Mouse (Mus musculus): ENCODE measurements around the gene Efcab14. TPM values are rescaled to one million over a fixed set of nuclear protein-coding genes. Genes with fewer than 3 reads are reported as not detected.
A peak's percentile ranks its signal among the peaks of the same experiment; 100 is the strongest.

The Efcab14 gene
- total RNA-seq, 1 experiment from 2014 or later, result 49.6 TPM

DNA sequence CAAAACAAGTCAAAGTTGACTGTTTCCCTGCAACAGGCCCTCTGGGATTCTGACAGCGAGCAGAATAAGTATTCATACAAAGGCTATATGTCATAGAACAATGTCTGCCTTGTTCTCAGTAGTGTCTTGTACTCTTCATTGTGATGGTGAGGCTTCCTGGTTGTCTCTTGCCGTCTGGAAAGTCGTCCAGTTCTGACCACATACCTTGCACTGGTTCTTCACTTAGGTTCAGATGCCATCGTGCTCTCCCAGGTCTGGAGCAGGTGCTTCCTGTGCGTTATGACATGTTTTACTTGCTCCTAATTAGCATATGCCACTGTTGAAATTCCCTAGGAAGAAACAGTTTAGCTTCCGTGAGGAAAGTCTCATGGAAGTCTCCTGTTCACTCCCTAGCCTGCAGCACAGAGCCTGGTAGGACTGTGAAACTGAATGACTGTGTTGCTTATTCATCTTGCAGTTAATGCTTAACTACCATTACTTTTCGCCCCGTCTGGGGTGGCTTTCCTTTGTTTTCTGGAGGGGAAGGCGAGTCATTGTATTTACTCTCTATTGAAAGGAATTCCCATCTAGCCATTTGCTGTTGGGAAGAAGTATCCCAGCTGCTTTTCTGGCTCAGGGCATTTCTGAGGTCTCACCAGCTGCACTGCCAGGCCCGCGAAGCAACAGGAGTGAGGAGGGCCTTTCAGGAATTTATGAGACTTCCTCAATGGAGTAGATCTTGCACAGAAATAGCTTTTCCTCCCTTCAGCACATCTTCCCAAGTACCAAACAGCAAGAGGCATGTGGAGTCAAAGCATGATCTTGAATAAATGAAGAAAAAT lies 30.3 kb downstream of the Efcab14 start:
- no peak for ATAC-seq (ENCODE audit: extremely low read depth, insufficient number of reproducible peaks, low FRiP score, poor library complexity, severe bottlenecking)

DNA sequence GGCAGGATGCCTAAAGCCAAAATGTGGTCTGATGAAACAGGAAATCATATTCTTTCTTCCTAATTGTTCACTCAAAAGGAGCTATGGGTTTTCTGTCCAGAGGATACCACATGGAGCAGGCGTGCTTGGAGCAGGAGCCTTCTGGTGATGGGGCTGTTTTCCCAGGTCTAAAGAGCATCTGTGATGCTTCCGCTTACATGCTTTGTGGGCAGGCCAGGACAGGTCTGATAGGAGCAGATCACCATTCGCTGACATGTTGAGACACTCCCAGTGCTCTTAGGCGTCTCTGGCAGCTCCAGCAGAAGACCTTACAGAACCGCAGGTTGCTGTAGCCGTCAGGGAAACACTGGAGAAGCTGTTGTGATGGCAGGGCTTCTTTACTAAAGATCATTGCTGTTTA lies 37.5 kb downstream of the Efcab14 start:
- no peak for ATAC-seq (ENCODE audit: extremely low read depth, insufficient number of reproducible peaks, low FRiP score, poor library complexity, severe bottlenecking)

DNA sequence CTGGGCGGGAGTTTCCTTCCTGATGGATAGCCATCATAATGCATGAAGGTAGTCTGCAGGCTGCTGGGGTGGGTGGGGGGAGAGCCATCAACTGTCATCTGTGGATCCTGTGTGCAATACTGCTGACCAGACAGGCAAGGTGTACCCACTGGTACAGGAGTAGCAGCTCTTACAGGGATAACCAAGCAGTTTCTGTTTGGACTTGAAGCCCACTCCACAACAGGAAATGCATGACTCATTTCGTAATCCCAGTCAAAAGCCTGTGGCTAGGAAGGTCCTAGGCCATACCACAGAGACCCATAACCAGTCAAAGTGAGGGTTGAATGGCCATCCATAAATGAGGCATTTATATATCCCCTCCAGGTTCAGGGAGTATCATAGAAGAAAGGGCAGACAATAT lies 40.1 kb downstream of the Efcab14 start:
- ATAC-seq (ENCODE audit: extremely low read depth, insufficient number of reproducible peaks, low FRiP score, poor library complexity, severe bottlenecking), result no peak

DNA sequence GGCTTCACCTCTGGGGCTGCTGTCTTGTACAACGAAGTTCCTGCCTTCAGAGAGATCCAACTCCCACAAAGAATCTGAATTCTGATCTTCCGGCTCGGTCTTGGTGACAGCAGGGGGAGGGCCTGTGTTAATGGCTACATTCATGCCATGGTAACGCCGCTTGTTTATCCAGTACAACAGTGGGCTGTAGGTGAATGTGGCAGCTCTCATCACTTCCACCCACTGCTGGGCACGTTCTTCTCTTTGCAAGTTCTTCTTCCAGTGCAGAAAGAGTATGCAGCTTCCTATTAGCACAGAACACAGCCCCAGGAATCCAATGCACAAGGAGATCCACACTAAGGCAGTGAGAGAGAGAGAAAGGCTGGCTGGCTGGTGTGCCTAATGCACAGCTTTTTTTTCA lies 42.7 kb downstream of the Efcab14 start:
- ATAC-seq (ENCODE audit: extremely low read depth, insufficient number of reproducible peaks, low FRiP score, poor library complexity, severe bottlenecking), result no peak

DNA sequence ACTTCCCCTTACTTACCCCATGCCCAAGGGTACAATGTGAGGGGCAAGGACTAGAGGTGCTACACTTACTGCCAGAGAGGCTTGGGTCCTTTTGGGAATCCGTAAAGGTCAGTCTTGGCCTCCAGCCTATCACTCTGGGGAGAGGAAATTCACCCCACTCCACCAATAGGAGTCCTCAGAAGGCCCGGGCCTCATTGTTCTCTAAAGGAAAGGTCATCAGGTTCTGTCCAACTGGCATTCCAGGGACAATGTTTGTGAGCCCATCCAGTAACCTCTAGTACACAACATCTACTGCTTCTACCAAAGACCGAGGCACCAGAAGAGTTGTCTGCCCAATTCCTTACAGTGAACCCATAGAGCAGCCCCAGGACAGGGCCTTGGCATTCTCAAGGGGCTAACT lies 43.4 kb downstream of the Efcab14 start, which contains the start of gene Tex38:
Gene Tex38, minus strand, starts transcription at position 101 of the 400 bp plus-strand sequence.
- no peak for ATAC-seq (ENCODE audit: extremely low read depth, insufficient number of reproducible peaks, low FRiP score, poor library complexity, severe bottlenecking)

DNA sequence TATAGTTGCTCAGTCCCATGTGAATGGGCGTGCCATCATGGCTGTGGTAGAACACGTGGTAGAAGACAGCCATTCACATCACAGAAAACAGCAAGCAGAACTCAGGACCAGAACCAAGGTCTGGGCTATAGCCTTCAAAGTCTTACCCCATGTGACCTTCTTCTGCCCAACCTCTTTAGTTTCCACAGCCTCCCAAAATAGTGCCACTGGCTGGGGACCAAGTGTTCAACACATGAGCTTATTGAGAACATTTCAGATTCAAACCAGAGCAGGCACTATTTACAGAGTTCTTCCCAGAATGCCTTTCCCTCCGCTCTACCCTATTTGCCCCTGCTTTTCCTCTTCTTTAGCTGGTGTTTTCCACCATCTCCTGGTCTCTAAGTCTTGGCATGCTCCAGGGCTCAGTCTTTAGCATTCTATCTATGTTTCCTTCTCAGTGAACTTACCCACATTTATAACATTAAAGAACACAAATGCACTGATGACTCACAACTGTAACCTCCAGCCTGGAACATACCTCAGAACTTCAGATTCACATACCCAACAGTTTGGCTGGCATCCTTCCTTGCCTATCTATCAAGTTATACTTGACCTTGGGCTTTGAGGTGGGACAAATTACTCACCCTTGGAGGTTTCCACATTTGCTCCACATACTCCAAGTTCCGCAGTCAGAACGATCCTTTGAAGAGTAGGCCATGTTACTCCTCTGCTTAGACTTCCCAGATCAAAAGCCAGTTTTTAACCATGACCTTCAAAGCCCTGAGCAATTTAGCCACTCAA lies 44.7 kb downstream of the Efcab14 start:
- no peak for ATAC-seq (ENCODE audit: extremely low read depth, insufficient number of reproducible peaks, low FRiP score, poor library complexity, severe bottlenecking)

DNA sequence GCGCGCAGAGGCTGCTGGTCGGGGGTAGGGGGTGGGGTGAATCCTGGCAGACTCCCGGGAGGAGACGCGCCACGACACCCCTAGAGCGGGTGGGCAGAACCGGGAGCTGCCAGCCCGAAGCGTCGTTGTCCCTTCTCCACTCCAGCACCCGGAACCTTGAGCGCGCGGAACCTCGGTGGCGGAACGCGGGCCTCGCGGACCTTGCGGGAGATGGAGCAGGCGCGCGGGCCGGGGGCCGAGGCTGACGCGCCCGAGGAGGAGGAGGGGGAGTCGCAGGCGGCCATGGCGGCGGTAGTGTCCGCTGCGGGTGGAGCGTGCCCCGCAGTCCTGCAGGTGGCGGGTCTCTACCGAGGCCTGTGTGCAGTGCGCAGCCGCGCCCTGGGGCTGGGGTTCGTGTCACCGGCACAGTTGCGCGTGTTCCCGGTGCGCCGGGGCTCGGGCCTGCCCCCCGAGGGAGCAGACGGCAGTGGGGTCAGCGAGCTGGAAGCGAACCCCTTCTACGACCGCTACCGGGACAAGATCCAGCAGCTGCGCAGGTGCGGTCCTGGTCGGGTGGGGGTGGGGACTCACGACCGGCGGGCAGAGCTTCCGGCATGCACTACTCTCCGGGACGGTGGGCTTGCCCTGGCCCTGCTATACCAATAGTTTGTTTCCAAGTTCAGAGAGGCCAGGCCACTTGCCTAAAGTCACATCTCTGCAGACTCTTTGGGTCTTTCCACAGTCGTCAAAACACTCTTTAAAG lies 47.4 kb downstream of the Efcab14 start, which contains the start of gene Atpaf1:
Gene Atpaf1, plus strand, starts transcription at position 44 of the 742 bp plus-strand sequence.
- peak; percentile 54 for ATAC-seq (ENCODE audit: extremely low read depth, insufficient number of reproducible peaks, low FRiP score, poor library complexity, severe bottlenecking)

DNA sequence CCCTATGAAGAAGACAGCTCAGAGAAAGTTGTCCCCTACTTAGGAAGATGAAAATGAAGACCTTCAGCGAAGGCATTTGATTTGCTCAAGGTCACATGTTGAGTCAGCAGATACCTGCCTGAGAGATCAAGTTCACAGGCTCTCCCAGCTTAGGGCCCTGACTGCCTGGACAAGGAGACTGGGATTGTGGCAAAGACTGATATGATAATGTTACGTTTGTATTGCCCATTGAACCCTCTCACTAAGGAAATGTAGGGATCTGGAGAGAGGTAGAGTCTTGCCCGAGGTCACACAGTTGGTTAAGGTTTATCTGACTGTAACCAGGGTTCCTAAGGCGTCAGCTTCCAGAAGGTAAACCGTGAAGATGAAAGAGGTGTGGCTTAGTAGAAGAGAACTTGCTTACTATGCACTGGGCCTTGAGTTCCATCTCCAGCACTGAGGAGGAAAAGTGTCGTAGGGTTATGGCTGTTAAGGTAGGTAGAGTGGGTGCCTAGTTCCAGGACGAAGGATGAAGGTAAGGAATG lies 48.0 kb downstream of the Efcab14 start:
- no peak for ATAC-seq (ENCODE audit: extremely low read depth, insufficient number of reproducible peaks, low FRiP score, poor library complexity, severe bottlenecking)

DNA sequence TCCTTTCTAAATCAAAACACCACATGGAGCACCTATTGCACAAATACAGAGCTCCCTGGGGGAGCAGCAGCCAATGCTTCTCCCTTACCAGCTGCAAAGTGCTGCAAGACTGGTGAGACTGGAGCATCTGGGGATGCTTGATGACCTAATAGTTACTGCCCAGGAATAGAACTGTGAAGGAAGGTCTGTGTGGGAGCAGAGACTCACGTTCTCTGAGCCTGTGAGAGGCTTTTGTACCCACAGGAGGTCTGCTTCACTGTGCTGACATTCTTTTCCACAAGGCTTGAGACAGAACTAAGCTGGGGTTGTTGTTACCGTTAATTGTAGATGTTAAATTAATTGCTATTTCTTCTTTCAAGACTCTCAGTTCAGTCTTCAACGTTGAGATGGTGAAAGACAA lies 53.3 kb downstream of the Efcab14 start:
- ATAC-seq (ENCODE audit: extremely low read depth, insufficient number of reproducible peaks, low FRiP score, poor library complexity, severe bottlenecking), result no peak

DNA sequence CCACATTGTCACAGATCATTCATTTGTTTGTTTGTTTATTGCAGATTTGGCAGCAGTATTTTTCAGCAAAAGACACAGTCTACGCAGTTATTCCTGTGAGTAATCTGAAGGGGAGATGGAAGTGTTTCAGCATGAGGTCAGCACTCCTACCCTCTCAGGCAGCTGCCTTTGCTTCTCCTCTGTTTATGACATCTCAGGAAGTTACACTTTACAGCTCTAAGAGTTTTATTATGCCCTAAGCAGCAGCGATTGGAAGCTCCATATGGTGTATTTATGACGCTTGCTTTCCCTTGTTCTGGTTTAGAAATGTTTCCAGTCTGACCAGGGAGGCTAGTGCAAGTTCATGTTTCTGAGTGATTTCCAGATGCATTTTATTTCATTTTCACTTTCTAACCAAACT lies 57.8 kb downstream of the Efcab14 start:
- ATAC-seq (ENCODE audit: extremely low read depth, insufficient number of reproducible peaks, low FRiP score, poor library complexity, severe bottlenecking), result no peak

DNA sequence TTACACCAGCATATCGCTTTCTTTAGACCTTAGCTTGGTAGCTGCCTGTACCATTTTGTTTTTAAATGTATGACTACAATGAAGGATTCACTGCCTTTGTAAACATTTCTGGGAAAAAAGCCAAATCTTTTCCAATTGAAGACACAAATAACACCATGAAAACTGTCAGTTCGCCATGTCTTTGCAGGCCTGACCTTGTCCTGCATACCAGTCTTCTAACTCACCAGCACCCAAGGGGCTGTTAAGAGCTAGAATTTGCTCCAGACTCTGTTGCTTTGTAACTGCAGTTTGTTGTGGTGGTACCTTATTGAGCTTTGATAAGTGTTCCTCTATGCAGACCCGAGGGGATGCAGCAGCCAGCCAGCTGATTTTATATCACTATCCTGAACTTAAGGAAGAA lies 62.4 kb downstream of the Efcab14 start:
- ATAC-seq (ENCODE audit: extremely low read depth, insufficient number of reproducible peaks, low FRiP score, poor library complexity, severe bottlenecking), result no peak

DNA sequence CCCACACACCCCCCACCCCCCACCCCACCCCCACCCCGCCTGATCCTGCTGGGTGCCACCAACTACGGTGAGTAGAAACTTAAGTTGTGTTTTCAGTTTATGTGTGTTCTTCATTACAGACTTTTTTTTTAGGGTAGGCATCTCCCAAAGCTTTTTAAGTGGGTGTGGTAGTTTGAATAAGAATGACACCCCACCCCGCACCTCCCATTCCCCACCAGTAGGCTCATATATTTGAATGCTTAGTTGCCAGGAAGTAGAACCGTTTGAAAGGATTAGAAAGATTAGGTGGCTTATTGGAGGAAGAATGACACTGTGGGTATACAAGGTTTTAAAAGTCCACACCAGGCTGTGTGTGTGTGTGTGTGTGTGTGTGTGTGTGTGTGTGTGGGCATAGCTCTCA lies 74.8 kb downstream of the Efcab14 start:
- no peak for ATAC-seq (ENCODE audit: extremely low read depth, insufficient number of reproducible peaks, low FRiP score, poor library complexity, severe bottlenecking)

DNA sequence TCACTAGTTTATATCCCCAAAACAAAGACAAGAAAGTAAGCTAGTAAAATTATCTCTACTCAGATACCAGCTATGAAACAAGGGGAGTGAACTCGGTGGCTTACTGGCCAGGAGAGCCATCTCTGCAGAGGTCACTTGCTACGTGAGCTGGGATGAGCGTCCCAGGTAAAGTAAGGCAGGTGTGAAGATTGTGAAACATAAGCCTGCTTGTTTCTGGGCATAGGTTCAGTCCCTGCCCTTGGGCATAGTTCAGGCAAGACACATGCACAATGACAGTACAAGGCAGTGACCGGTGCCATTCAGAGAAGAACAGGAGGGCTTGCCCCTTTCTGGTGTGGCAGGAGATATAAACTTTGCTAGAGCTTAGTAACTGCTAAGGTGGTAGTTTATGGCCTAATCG lies 78.1 kb downstream of the Efcab14 start:
- ATAC-seq (ENCODE audit: extremely low read depth, insufficient number of reproducible peaks, low FRiP score, poor library complexity, severe bottlenecking), result no peak

DNA sequence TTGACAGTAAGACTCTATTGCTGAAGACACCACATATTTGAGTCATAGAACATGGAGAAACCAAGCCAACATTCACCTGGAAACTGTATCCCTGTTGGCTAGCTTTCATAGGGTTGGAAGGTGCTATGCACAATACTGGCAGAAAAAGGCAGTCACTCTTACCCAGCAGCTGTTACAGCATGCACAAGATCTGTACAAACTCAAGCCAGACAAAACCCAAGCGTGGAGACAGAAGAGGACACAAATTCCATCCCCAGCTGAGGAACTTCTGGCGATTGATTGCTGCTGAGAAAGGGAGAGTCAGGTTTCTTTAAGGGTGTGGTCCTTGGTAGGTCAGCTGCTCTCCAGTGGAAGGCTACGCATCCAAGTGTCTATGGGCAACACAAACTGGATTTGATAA lies 82.7 kb downstream of the Efcab14 start:
- no peak for ATAC-seq (ENCODE audit: extremely low read depth, insufficient number of reproducible peaks, low FRiP score, poor library complexity, severe bottlenecking)

DNA sequence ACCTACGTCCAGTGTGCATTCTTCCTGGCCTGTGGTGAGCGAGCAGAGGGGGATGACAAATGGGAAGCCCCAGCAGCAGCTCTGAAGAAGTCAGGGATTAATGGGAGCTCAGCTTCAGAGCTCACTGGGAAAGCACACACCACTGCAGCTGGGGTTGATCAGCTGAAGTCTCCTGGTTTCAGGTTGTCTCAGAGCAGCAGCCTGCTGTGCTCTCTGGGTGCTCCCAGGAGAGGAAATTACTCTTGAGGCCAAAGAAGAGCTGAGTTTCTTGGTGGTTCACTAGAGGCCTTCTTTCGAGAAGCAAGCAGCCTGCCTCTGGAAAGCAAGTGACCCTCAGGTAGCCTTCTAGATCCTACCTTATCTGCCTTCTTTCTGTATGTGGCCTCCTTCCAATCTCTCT lies 83.4 kb downstream of the Efcab14 start:
- ATAC-seq (ENCODE audit: extremely low read depth, insufficient number of reproducible peaks, low FRiP score, poor library complexity, severe bottlenecking), result no peak

DNA sequence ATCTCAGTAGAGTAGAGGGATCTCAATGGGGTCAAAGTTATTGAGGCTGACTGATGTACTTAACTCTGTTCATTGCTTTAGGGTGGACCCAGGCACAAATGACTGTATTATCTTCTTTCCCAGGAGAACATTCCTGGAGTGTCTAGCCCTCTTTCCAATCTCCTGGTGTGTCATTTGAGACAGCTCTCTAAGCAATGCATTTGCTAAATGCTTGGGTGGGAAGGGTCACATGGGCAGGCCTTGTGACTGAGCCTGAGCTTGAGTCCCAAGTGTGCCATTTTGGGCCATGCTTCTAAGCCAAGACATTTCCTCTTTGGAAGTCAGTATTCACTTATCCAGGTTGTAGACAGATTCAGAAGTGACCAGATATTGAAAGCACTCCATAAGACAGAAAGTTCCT lies 83.9 kb downstream of the Efcab14 start:
- no peak for ATAC-seq (ENCODE audit: extremely low read depth, insufficient number of reproducible peaks, low FRiP score, poor library complexity, severe bottlenecking)

DNA sequence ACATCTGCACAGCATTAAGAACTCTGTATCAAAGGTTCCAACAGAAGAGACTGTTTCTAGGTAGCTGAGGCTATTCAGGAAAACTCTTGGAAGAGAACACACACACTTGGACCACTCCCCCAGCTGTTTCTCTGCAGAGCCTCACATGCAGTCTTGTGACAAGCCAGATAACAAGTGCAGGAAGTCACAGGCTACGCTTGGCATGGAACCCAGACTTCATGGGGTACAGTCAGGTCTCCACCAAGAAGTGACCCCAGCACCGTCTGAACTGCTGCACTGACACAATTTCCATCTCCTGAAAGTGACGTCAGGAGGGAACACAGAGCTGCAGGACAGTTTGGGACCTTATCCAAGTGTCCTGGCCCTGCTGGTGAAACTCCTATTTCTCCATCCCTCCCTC lies 84.4 kb downstream of the Efcab14 start:
- no peak for ATAC-seq (ENCODE audit: extremely low read depth, insufficient number of reproducible peaks, low FRiP score, poor library complexity, severe bottlenecking)

DNA sequence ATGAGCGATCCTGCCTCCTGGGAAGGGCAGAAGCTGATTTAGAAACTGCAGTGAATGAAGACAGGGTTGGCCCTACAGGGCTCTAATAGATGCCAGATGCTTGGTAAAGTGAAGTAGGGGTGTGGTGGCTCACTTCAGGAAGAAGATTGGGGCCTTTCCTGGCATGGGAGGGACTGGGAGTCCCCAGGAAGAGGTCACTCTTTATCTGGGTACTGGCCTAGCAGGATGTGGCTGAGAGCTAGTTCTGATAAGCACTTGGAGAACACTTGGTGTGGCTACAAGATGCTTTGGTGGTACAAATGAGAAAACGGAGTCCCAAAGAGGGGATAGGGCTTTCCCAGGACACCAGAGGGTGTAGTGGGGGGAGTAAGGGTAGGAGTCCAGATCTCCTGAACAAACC lies 86.6 kb downstream of the Efcab14 start:
- no peak for ATAC-seq (ENCODE audit: extremely low read depth, insufficient number of reproducible peaks, low FRiP score, poor library complexity, severe bottlenecking)

DNA sequence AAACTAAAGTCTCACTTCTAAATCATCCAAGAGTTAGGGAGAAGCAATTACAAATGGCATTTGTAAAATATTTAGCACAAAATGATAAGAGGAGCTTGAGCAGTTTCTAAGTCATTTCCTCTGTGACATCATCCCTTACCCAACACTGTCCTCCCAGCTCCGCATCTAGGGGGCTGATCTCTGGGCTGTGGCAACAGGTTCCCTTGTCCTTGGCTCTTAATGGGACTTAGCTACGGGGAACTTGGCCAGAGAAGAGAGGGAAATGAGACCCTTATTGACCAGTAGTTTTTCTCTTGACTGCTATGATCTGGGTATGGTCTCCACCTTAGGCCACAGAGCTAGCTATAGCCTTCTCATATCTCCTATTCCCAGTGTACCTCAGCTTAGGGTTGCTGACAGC lies 87.7 kb downstream of the Efcab14 start:
- ATAC-seq (ENCODE audit: extremely low read depth, insufficient number of reproducible peaks, low FRiP score, poor library complexity, severe bottlenecking), result no peak

Data from neutrophil, adult 5-6 weeks (primary cell).